Mouse (Mus musculus): ENCODE results near the gene Fbxw4. TPM values are rescaled to one million over a fixed set of nuclear protein-coding genes. Genes with fewer than 3 reads are reported as not detected.

Gene Fbxw4
- total RNA-seq, 2 experiments from 2014 or later, result 32.9 to 33.5 TPM

GRCm38 (mm10) chr19:45587509-45588292, 72.4 kb downstream of the Fbxw4 start:
- no peak for DNase-seq (ENCODE audit: low spot score in 2 of 2)

GRCm38 (mm10) chr19:45586850-45587249, 73.3 kb downstream of the Fbxw4 start:
- intact Hi-C loops (cut with DNase I), result no loop called here

More at GRCm38 (mm10) chr19:45587509-45588292, 72.4 kb downstream of the Fbxw4 start:
- intact Hi-C loops (cut with DNase I), result no loop called here

GRCm38 (mm10) chr19:45584856-45585620, 75.1 kb downstream of the Fbxw4 start:
- intact Hi-C loops (cut with DNase I), result no loop called here
- no peak for DNase-seq (ENCODE audit: low spot score in 2 of 2)

More at GRCm38 (mm10) chr19:45586850-45587249, 73.3 kb downstream of the Fbxw4 start:
- no peak for DNase-seq (ENCODE audit: low spot score in 2 of 2)

- DNase-seq (ENCODE audit: low spot score in 2 of 2), result no peak
- intact Hi-C loops (cut with DNase I), result no loop called here
Observed at GRCm38 (mm10) chr19:45583136-45583535, 77.0 kb downstream of the Fbxw4 start.

GRCm38 (mm10) chr19:45582161-45582560, 78.0 kb downstream of the Fbxw4 start:
- intact Hi-C loops (cut with DNase I), result no loop called here
- DNase-seq (ENCODE audit: low spot score in 2 of 2), result no peak

- DNase-seq (ENCODE audit: low spot score in 2 of 2), result peak in 1 of 2 experiments; percentile 43
- intact Hi-C loops (cut with DNase I), result no loop called here
Observed at GRCm38 (mm10) chr19:45581257-45581656, 78.9 kb downstream of the Fbxw4 start.

- intact Hi-C loops (cut with DNase I), result no loop called here
Observed at GRCm38 (mm10) chr19:45580235-45580634, 79.9 kb downstream of the Fbxw4 start.

GRCm38 (mm10) chr19:45579416-45579815, 80.7 kb downstream of the Fbxw4 start:
- no peak for DNase-seq (ENCODE audit: low spot score in 2 of 2)
- intact Hi-C loops (cut with DNase I), result loop anchor here (10.0 kb wide), 1 partner anchor 435 kb away; no protein-coding TSS in a partner anchor

More at GRCm38 (mm10) chr19:45580235-45580634, 79.9 kb downstream of the Fbxw4 start:
- no peak for DNase-seq (ENCODE audit: low spot score in 2 of 2)

- DNase-seq (ENCODE audit: low spot score in 2 of 2), result no peak
- intact Hi-C loops (cut with DNase I), result loop anchor here (10.0 kb wide), 1 partner anchor 436 kb away; no protein-coding TSS in a partner anchor
Observed at GRCm38 (mm10) chr19:45578976-45579375, 81.1 kb downstream of the Fbxw4 start.

GRCm38 (mm10) chr19:45577141-45577750, 82.9 kb downstream of the Fbxw4 start:
- no peak for DNase-seq (ENCODE audit: low spot score in 2 of 2)
- intact Hi-C loops (cut with DNase I), result loop anchor here (10.0 kb wide), 1 partner anchor 438 kb away; no protein-coding TSS in a partner anchor

- no peak for DNase-seq (ENCODE audit: low spot score in 2 of 2)
- intact Hi-C loops (cut with DNase I), result loop anchor here (2.0 to 10.0 kb wide), 2 partner anchors 171 to 439 kb away; no protein-coding TSS in a partner anchor
Observed at GRCm38 (mm10) chr19:45575632-45576001, 84.5 kb downstream of the Fbxw4 start.

- intact Hi-C loops (cut with DNase I), result loop anchor here (2.0 to 10.0 kb wide), 2 partner anchors 172 to 440 kb away; no protein-coding TSS in a partner anchor
- DNase-seq (ENCODE audit: low spot score in 2 of 2), result no peak
Observed at GRCm38 (mm10) chr19:45574941-45575631, 85.0 kb downstream of the Fbxw4 start.

- no peak for DNase-seq (ENCODE audit: low spot score in 2 of 2)
- intact Hi-C loops (cut with DNase I), result loop anchor here (2.0 to 10.0 kb wide), 2 partner anchors 172 to 440 kb away; no protein-coding TSS in a partner anchor
Observed at GRCm38 (mm10) chr19:45574339-45574898, 85.7 kb downstream of the Fbxw4 start.

GRCm38 (mm10) chr19:45573861-45574267, 86.2 kb downstream of the Fbxw4 start:
- peak; percentile 75 to 77 for DNase-seq (ENCODE audit: low spot score in 2 of 2)
- intact Hi-C loops (cut with DNase I), result loop anchor here (2.0 to 10.0 kb wide), 2 partner anchors 173 to 441 kb away; no protein-coding TSS in a partner anchor

GRCm38 (mm10) chr19:45573033-45573432, 87.1 kb downstream of the Fbxw4 start:
- intact Hi-C loops (cut with DNase I), result loop anchor here (10.0 kb wide), 1 partner anchor 442 kb away; no protein-coding TSS in a partner anchor
- no peak for DNase-seq (ENCODE audit: low spot score in 2 of 2)

GRCm38 (mm10) chr19:45567367-45567766, 92.7 kb downstream of the Fbxw4 start:
- DNase-seq (ENCODE audit: low spot score in 2 of 2), result no peak
- intact Hi-C loops (cut with DNase I), result no loop called here

GRCm38 (mm10) chr19:45565925-45566715, 94.0 kb downstream of the Fbxw4 start:
- no peak for DNase-seq (ENCODE audit: low spot score in 2 of 2)
- intact Hi-C loops (cut with DNase I), result no loop called here

Data from left cerebral cortex, postnatal 25 days (tissue).